Mouse (Mus musculus) thymus, adult 2 months (tissue): ENCODE data around the gene Grik3. TPM values are rescaled to one million over a fixed set of nuclear protein-coding genes. Genes with fewer than 3 reads are reported as not detected.

Experiments used
- DNase-seq: peaks from one replicate; pipeline ENCODE4 v3.0.0; 2021
- H3K27ac ChIP-seq: fragments of 200-500 bp; 2 replicates; pipeline ENCODE4 v1.5.1; 2012; ENCODE audit warnings: low read length, control low read depth; ENCODE audit not compliant: control insufficient read depth, insufficient read depth
- H3K27me3 ChIP-seq: fragments of 200-500 bp; 2 replicates; pipeline ENCODE4 v1.6.1; 2012; ENCODE audit warnings: mild to moderate bottlenecking, low read length, moderate library complexity, mixed read lengths; ENCODE audit not compliant: control insufficient read depth, insufficient read depth
- H3K36me3 ChIP-seq: fragments of 200-500 bp; 2 replicates; pipeline ENCODE4 v1.6.1; 2012; ENCODE audit warnings: mild to moderate bottlenecking, low read length, moderate library complexity; ENCODE audit not compliant: control insufficient read depth, insufficient read depth
- H3K4me1 ChIP-seq: fragments of 200-500 bp; replicated peaks from 2 replicates; pipeline ENCODE4 v1.6.1; 2012; ENCODE audit warnings: low read length; ENCODE audit not compliant: control insufficient read depth, insufficient read depth
- H3K4me3 ChIP-seq: fragments of 200-500 bp; 2 replicates; pipeline ENCODE4 v1.5.1; 2012; ENCODE audit warnings: mild to moderate bottlenecking, low read length, control low read depth, moderate library complexity; ENCODE audit not compliant: control insufficient read depth, insufficient read depth
- CTCF ChIP-seq: fragments of 200-500 bp; IDR thresholded peaks from 2 replicates; pipeline ENCODE4 v1.5.1; 2012; ENCODE audit warnings: mild to moderate bottlenecking, control low read depth, low read length, moderate library complexity, borderline replicate concordance; ENCODE audit not compliant: control insufficient read depth, poor library complexity, insufficient read depth; ENCODE audit errors: extremely low read depth
- POLR2A ChIP-seq: fragments of 200-500 bp; IDR thresholded peaks from 2 replicates; pipeline ENCODE4 v1.6.1; 2012; ENCODE audit warnings: mild to moderate bottlenecking, low read length, control low read depth, moderate library complexity; ENCODE audit not compliant: control insufficient read depth, poor library complexity, insufficient read depth; ENCODE audit errors: extremely low read depth
- WGBS: fragments of 180-500 bp; shearing (Covaris S2); methylation state at CpG from one replicate; pipeline ENCODE4 v1.1.7; 2018; 5-methylcytosine and 5-hydroxymethylcytosine counted together
- polyA plus RNA-seq: library from polyadenylated mRNA; depleted of rRNA; stranded (reverse); fragments of >200 nt; gene quantifications from 2 replicates; pipeline ENCODE4 v1.2.3, GENCODE M21; 2012

Gene Grik3
- polyA plus RNA-seq, 1 experiment: 0.13 TPM

- WGBS: 43% methylated on average over 4 of the region's 4 CpGs
- Histone ChIP-seq H3K4me1 (no peaks in the 10 kb centered on the region), H3K4me3 (no peak overlapping the region), H3K27me3 (no peaks in the 10 kb centered on the region; the same call in 1 of the 2 replicates), H3K36me3 (no peaks in the 10 kb centered on the region), H3K27ac (no peak overlapping the region)
- DNase-seq: no peak
- no peak for TF ChIP-seq CTCF
- TF ChIP-seq POLR2A: no peak
Observed at GRCm38 (mm10) chr4:125535977-125536376, 45.5 kb downstream of the Grik3 start.

- H3K27ac ChIP-seq: no peak overlapping the region
- no peaks in the 10 kb centered on the region; the same call in 1 of the 2 replicates for H3K27me3 ChIP-seq
- 18% methylated on average over 3 of the region's 3 CpGs for WGBS
- no peak for DNase-seq
- TF ChIP-seq CTCF (no peak), POLR2A (no peak)
- H3K36me3 ChIP-seq: no peaks in the 10 kb centered on the region
- no peak overlapping the region for H3K4me3 ChIP-seq
- no peaks in the 10 kb centered on the region for H3K4me1 ChIP-seq
Observed at GRCm38 (mm10) chr4:125538301-125538965, 47.9 kb downstream of the Grik3 start.

DNA sequence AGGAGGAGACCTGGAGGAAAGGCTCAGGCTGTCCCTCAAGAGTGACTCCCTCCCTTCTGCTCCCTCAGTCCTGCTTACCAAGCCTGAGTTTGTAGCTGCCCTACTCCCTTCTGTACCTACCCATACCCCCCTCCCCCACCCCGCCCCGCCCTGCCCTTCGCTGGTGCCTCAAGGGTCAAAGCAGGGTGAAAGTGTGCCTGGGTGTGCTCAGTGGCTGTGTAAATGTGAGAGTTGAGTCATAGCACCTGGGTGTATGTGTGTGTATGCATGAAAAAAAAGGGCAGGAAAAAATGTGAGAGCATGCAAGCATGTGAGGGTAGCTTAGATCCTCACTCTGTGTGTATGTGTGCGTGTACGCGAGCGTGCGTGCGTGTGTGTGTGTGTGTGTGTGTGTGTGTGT lies 49.1 kb downstream of the Grik3 start:
- no peak for DNase-seq
- Histone ChIP-seq H3K36me3 (no peaks in the 10 kb centered on the region), H3K27me3 (no peaks in the 10 kb centered on the region), H3K4me3 (no peak overlapping the region), H3K27ac (no peak overlapping the region), H3K4me1 (no peaks in the 10 kb centered on the region)
- 88% methylated on average over 9 of the region's 9 CpGs for WGBS
- no peak for TF ChIP-seq POLR2A
- no peak for TF ChIP-seq CTCF

GRCm38 (mm10) chr4:125543171-125543570 lies 52.7 kb downstream of the Grik3 start:
- TF ChIP-seq CTCF (no peak), POLR2A (no peak)
- no peaks in the 10 kb centered on the region for H3K4me1 ChIP-seq
- 95% methylated on average over 5 of the region's 5 CpGs for WGBS

DNA sequence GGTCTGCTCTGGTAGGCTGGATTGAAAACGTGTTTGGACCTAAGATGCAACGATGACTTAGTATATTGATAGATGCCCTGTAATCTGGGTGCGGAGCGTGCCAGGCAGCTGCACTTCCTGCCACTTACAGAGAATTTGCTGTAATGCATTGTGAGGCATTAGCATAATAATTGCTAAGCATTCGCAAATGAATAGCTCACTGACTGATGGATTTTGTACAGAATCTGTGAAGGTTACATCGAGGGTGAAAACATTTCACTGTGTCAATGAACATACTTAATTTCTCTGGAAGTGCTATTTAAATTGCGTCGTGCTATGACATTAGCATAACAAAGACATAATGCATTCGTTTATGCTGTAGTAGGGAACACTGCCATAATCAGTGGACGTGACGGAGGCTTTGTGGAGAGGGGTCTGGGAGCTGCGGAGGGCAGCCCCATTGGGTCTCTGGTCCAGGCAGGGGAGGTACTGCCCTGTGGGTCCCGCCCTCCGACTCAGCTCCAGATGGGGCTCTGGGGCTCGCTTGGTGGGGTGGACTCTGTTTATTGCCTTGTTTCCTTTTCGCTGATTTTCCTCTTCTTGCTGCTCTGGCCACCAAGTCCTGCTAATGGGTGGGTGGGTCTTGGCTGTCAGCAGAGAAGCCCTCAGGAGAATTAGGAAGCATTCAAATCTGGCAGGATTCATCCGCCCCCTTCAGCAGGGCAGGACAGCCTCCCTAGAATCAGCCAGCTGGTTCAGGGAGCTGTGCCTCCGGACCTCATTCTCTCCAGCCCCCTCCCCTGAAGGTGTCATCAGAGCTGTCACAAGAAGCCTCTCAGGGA lies 54.7 kb downstream of the Grik3 start:
- DNase-seq: no peak
- TF ChIP-seq CTCF (no peak), POLR2A (no peak)
- 36% methylated on average over 18 of the region's 18 CpGs for WGBS
- no peaks in the 10 kb centered on the region for H3K4me1 ChIP-seq
- H3K4me3 ChIP-seq: no peak overlapping the region
- no peaks in the 10 kb centered on the region for H3K36me3 ChIP-seq
- H3K27me3 ChIP-seq: no peaks in the 10 kb centered on the region
- H3K27ac ChIP-seq: no peak overlapping the region

More at GRCm38 (mm10) chr4:125543171-125543570, 52.7 kb downstream of the Grik3 start:
- Histone ChIP-seq H3K27me3 (no peaks in the 10 kb centered on the region), H3K36me3 (no peaks in the 10 kb centered on the region), H3K4me3 (no peak overlapping the region), H3K27ac (no peak overlapping the region)
- no peak for DNase-seq

GRCm38 (mm10) chr4:125545768-125546220 lies 55.3 kb downstream of the Grik3 start:
- H3K36me3 ChIP-seq: no peaks in the 10 kb centered on the region
- no peaks in the 10 kb centered on the region for H3K4me1 ChIP-seq
- DNase-seq: no peak
- no peaks in the 10 kb centered on the region for H3K27me3 ChIP-seq
- H3K27ac ChIP-seq: no peak overlapping the region
- 56% methylated on average over 7 of the region's 7 CpGs for WGBS
- TF ChIP-seq CTCF (no peak), POLR2A (no peak)
- no peak overlapping the region for H3K4me3 ChIP-seq
